Mouse (Mus musculus) brain, adult 2 months (tissue): ENCODE data around the gene Ip6k2.

Experiments used
- DNase-seq: peaks from one replicate; pipeline ENCODE4 v3.0.0; 2011; ENCODE audit warnings: low read depth, low spot score

The Ip6k2 gene

GRCm38 (mm10) chr9:108820077-108820476 lies 36.5 kb downstream of the Ip6k2 start:
- DNase-seq: no peak

- peak; percentile 59 for DNase-seq
Measured at GRCm38 (mm10) chr9:108824144-108824685, 40.6 kb downstream of the Ip6k2 start.

- peak; percentile 99 for DNase-seq
Measured at GRCm38 (mm10) chr9:108824755-108825413, 41.3 kb downstream of the Ip6k2 start.

GRCm38 (mm10) chr9:108825820-108826699 lies 42.5 kb downstream of the Ip6k2 start, which contains the start of gene Celsr3:
Gene Celsr3, plus strand, starts transcription at chr9:108826320.
- peak; percentile 98 for DNase-seq

- peak; percentile 88 for DNase-seq
Measured at GRCm38 (mm10) chr9:108826700-108827340, 43.2 kb downstream of the Ip6k2 start.

GRCm38 (mm10) chr9:108827454-108827853 lies 43.9 kb downstream of the Ip6k2 start:
- DNase-seq: no peak

- no peak for DNase-seq
Measured at GRCm38 (mm10) chr9:108827906-108828305, 44.3 kb downstream of the Ip6k2 start.

- no peak for DNase-seq
Measured at GRCm38 (mm10) chr9:108831637-108832036, 48.0 kb downstream of the Ip6k2 start.

GRCm38 (mm10) chr9:108832390-108833108 lies 49.0 kb downstream of the Ip6k2 start:
- DNase-seq: peak; percentile 91

GRCm38 (mm10) chr9:108842989-108843388 lies 59.4 kb downstream of the Ip6k2 start:
- DNase-seq: peak; percentile 89

- no peak for DNase-seq
Measured at GRCm38 (mm10) chr9:108845390-108845789, 61.8 kb downstream of the Ip6k2 start.

- DNase-seq: no peak
Measured at GRCm38 (mm10) chr9:108847374-108847773, 63.8 kb downstream of the Ip6k2 start.

GRCm38 (mm10) chr9:108848419-108848818 lies 64.8 kb downstream of the Ip6k2 start:
- DNase-seq: no peak

- DNase-seq: no peak
Measured at GRCm38 (mm10) chr9:108852976-108853375, 69.4 kb downstream of the Ip6k2 start, which contains the start of gene Slc26a6. Gene Slc26a6, plus strand, starts transcription at chr9:108853283.

GRCm38 (mm10) chr9:108853635-108854240 lies 70.1 kb downstream of the Ip6k2 start:
- DNase-seq: peak; percentile 98

- peak; percentile 94 for DNase-seq
Measured at GRCm38 (mm10) chr9:108854241-108854696, 70.7 kb downstream of the Ip6k2 start.

GRCm38 (mm10) chr9:108855335-108855734 lies 71.7 kb downstream of the Ip6k2 start:
- DNase-seq: no peak
